Mouse (Mus musculus) layer of hippocampus, postnatal 14 days (tissue): ENCODE measurements around the gene Wbp1. TPM values are rescaled to one million over a fixed set of nuclear protein-coding genes. Genes with fewer than 3 reads are reported as not detected.

Source experiments
- DNase-seq, 2 experiments: peaks; one replicate each; pipeline ENCODE4 v3.0.0; 2021 to 2022; ENCODE audit warnings: low spot score in 2 of 2, mixed read lengths in 1 of 2
- total RNA-seq, 2 experiments: library from RNA; stranded (reverse); gene quantifications; 2 replicates each; pipeline ENCODE4 v1.2.3; 2021

The Wbp1 gene
- total RNA-seq, 2 experiments from 2014 or later: 66.7 to 72.6 TPM

GRCm38 (mm10) chr6:83141636-83142035 is 20.3 kb upstream of the Wbp1 start:
- DNase-seq: no peak

GRCm38 (mm10) chr6:83140044-83140443 is 18.7 kb upstream of the Wbp1 start:
- no peak for DNase-seq

- DNase-seq: no peak
Observed at GRCm38 (mm10) chr6:83138056-83138455, 16.7 kb upstream of the Wbp1 start.

GRCm38 (mm10) chr6:83137576-83137950 is 16.2 kb upstream of the Wbp1 start:
- peak in 1 of 2 experiments; percentile 74 for DNase-seq

- DNase-seq: no peak
Observed at GRCm38 (mm10) chr6:83136881-83137575, 15.7 kb upstream of the Wbp1 start.

GRCm38 (mm10) chr6:83136291-83136880 is 15.0 kb upstream of the Wbp1 start:
- DNase-seq: no peak

GRCm38 (mm10) chr6:83135571-83136161 is 14.3 kb upstream of the Wbp1 start:
- no peak for DNase-seq

- no peak for DNase-seq
Observed at GRCm38 (mm10) chr6:83134951-83135513, 13.7 kb upstream of the Wbp1 start, which contains the start of gene Rtkn. Gene Rtkn, plus strand, starts transcription at chr6:83135463.

- DNase-seq: no peak
Observed at GRCm38 (mm10) chr6:83134226-83134625, 12.9 kb upstream of the Wbp1 start.

GRCm38 (mm10) chr6:83132176-83132919 is 11.0 kb upstream of the Wbp1 start:
- no peak for DNase-seq

GRCm38 (mm10) chr6:83131469-83132034 is 10.2 kb upstream of the Wbp1 start:
- DNase-seq: no peak

- no peak for DNase-seq
Observed at GRCm38 (mm10) chr6:83127419-83127818, 6.1 kb upstream of the Wbp1 start.

- no peak for DNase-seq
Observed at GRCm38 (mm10) chr6:83125331-83125730, 4.0 kb upstream of the Wbp1 start, which contains the start of gene Ino80b. Gene Ino80b, minus strand, starts transcription at chr6:83125431.

GRCm38 (mm10) chr6:83124851-83125312 is 3.5 kb upstream of the Wbp1 start:
- peak; percentile 93 to 95 for DNase-seq

- no peak for DNase-seq
Observed at GRCm38 (mm10) chr6:83122961-83123360, 1.6 kb upstream of the Wbp1 start.

GRCm38 (mm10) chr6:83121863-83122710 is 728 bp upstream of the Wbp1 start:
- DNase-seq: no peak

- no peak for DNase-seq
Observed at GRCm38 (mm10) chr6:83119734-83120051, 1.7 kb downstream of the Wbp1 start.

- DNase-seq: no peak
Observed at GRCm38 (mm10) chr6:83118825-83119733, 2.3 kb downstream of the Wbp1 start.

GRCm38 (mm10) chr6:83118369-83118768 is 3.0 kb downstream of the Wbp1 start:
- no peak for DNase-seq
